Mouse (Mus musculus) CD4-positive helper T cell, adult 2 months (primary cell): ENCODE data around the gene Dpp10.

Source experiments
- DNase-seq: peaks from one replicate; pipeline ENCODE4 v3.0.0-alpha.2; 2012; ENCODE audit warnings: low read depth, missing footprints, low spot score

The Dpp10 gene

DNA sequence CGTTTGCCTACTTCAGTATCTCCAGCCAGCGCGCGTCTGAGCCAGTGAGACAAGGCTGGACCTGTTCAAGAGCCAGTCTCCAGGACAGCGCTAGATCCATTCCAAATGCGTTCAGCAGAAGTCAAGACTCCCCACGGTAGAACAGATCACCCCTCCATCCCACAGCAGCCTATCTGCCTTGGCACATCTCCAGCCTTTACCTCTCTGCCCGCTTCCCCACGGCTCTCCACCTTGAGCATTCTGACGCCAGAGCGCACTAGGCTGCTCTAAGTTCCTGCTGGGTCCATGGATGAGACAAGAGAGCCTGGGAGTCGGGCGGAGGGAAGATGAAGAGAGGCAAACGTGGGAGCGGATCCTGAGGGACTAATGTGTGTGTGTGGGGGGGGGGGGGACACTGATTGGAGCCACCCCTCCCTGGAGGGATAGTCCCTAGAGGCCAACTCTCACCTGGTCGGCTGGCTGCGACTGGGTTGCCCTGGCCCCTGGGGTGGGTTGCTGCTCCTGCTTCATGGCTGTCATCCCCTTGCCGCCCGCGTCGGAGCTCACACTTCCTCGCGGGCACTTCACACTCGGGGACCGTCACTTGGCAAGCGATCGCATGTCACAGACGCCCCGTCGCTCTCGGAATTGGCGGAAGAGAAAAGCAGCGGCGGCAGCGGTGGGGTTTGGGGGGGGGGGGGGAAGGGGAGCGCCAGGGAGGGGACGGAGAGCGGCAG lies at the start of gene Dpp10:
Gene Dpp10, minus strand, starts transcription at position 635 of the 716 bp plus-strand sequence.
- DNase-seq, result no peak

DNA sequence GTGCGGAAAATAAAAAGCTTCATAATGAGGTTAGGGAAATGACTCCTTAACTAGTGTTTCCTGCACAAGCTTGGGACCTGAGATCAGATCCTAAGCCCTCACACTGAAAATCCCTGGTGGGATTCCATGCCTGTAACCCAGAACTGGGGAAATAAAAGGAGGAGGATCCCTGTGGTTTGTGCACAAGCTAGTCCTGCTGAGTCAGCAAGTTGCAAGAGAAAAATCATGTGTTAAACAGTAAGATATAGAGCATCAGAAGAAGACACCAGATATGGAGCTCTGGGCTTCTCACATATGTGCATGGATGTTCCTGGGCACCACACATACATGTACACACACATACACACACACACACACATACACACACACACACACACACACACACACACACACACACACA lies 3.2 kb upstream of the Dpp10 start:
- no peak for DNase-seq

DNA sequence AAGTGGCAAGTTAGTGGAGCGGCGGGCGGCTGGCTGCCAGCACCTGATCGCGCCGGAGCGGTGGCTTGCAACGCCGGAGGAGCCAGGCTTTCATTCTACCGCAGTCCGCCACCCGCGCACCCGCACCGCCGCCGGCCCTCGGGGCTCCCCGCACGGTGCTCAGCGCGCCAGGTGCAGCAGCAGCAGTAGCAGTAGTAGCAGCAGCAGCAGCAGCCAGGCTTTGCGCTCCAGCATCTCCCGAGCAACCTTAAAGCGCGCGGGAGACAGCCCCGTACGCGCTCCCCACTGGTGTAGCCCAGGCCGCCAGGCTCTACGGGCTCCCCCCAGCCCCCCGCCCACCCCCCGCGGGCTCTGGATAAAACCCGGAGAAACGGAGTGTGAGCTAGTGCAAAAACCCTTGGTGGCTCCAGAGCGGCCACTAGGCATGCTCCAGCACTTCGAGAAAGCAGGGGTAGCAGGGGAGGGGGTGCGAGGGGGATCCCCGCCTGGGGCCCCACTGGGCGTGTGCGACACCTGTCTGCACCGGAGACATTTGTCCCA lies 472 bp upstream of the Dpp10 start:
- no peak for DNase-seq

DNA sequence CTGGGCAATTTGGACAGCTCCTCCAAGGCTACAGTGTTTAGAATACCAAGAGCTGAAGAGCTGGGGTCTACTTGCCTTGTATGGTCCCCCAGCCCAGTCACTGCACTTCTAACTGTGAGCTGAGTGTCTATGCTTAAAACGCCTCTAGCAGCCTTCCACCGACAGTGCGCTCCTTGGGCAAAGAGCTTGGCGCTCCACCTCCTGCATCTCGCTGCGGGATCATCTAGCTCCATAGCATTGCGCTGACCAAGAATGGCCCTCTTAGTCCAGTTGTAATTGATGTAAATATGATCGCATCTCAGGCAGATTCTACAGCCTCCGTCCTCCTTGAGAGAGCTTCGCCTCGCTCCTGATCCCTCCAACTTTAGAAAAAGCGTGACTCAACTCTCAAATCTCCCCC lies 1.2 kb downstream of the Dpp10 start:
- no peak for DNase-seq

DNA sequence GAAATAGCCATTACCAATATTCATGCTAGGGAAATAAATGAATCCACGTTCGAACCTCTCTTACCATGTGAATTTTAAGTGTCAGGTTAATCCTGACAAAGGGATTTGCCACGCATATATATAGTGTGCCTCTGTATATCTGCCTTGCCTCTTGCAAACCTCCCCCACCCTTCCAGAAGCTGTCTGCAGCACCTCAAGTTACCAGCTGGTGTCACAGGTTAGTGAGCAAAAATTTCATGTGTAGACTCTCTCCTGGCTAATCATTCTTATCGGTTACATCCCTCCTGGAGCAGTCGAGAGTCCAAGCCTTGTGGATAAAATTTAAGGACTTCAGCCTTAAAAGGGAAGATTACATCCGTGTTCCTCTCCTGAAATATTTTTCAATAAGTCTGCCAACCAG lies 1.9 kb downstream of the Dpp10 start:
- DNase-seq, result no peak

DNA sequence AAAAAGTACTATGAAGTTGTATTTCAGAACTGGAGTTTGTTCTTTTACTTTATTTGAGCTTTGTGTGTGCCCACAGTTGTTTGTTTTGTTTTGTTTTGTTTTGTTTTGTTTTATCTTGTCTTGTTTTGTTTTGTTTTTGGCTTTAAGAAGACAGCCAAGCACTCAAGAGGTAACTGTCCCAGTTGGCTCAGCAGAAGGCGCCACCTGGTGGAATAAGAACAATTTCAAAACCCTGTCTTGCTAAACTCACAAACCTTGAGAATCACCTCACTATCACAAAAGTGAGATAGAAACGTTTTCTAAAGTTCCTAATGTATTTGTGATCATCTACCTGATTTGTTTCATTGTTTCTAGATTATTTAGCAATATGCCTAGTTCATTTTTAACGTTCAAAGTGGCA lies 3.8 kb downstream of the Dpp10 start:
- DNase-seq, result no peak

DNA sequence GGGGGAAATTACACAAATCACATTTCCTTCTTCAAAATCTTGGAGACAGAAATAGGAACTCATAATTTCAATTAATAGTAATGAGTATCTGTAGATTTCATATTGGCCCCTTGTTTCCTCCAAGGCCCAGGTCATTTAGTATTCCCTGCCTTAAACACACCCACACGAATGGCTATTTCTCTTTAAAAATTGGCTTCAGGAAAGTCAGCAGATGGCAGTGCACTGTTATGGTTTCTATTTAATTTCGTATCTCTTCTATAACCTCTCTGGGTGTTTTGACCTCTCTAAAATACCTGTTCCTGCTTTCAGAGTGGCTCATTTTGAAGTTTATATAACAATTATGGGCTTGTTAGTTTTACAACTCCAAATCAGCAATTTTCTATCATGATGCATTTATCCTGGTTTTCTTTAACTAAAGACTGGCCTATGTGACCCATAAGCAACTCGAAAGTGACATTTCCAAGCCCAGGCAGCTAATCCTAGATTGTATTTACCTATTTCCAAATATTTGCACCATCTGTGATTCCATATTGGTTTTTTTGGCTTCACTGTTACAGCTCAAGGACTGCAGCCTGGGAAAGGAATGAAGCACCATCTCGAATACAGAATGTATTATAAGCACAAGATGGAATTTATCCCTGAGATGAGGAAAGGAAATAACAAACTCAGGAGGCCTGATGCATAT lies 9.9 kb downstream of the Dpp10 start:
- DNase-seq, result no peak

DNA sequence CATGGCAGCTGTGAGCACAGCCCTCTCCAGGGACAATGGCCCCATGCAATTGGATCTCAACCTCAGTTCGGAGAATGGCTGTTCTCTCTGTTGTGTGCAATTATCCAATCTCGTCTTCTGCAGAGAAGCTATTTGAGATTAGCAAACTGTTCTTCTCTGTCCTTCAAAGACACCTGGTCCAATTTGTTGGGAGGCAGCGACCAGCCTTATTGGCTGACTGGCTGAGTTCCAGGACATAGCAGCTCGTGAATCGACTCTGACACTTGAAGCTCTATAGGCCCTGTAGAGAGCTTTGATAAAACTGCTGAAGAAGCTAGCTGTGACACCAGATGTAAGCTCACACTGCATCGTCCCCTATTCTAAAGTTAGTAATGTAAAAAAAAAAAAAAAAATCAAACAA lies 12.7 kb downstream of the Dpp10 start:
- no peak for DNase-seq

DNA sequence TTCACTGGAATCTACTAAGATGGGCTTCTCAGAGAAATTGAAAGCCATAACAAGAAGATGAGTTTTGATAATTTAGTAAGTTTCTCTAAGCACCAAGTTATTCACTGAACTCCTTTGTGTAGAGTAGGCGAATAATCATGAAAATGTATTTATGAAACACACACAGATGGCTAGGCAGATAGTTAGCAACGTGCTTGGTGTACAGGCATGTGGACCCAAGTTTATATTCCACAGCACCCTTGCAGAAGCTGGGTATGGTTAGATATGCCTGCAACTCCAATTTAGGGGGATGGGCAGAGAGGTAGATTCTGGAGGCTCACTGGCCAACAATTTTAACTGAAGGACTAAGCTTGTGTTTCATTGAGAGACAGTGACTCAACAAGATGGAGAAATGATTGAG lies 13.4 kb downstream of the Dpp10 start:
- no peak for DNase-seq

DNA sequence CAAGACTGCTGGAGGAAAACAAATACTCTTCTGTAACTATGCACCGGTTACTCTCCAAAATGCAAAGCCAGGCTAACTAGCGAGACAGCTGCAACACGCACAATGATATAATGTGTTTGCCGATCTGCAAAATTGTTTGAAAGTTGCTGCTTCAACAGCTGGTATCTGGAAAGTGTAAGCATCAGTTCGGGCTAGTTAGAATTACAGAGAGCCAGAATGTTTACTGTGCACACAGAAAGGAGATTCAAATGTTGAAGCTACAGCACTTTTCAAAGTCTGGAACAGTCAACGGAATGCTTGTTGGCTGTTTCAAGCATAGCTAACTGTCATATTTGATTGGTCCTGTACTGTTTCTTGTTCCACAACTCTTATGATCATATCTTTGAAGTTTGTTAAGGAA lies 42.6 kb downstream of the Dpp10 start:
- no peak for DNase-seq

DNA sequence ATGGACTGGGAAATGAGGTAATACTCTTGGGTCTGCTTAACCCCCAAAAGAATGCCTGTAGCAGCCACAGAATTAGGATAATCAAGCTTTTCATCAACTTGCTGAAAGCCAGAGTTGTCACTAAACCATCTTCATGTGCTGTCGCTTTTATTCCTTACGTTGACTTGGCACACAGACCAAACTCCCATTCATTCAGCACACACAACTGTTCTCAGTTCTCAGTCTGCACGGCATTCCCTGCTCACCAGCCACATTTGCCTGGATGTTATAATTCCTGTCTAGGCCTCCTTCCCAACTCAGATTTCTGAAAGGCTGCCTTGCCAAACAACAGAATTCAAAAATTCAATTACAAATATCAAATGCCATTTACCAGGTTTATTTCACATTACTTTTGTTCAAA lies 49.6 kb downstream of the Dpp10 start:
- DNase-seq, result no peak

DNA sequence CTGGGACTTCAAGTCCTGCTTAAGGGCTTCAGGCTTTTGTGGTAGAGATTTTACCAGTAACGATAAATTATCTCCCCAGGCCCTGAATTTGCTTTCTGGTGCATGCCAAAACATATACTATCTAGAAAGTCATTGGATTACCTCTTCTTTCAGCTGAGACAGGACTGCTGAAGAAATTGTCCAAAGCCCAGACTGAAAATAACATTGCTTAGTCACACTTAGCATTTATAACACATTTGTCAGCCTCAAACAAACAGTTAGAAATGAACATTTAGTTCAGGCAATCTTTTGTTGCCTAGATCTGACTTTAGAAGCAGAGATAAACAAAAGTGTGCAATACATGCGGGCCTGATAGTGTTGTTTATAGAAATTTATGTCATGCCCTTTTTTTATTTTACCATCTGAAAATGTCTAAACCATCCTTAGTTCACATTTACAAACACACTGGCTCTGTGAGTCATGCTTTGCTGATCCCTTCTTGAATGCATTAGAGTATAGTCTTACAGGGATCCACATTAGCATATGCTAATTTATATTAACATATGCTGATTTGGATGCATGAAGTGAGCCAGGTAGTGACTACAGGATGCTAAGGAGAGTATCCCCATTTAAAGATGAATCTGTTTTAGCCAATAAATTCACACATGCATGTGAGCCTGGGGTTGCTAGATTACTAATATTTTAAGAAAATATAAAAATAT lies 59.9 kb downstream of the Dpp10 start:
- no peak for DNase-seq

DNA sequence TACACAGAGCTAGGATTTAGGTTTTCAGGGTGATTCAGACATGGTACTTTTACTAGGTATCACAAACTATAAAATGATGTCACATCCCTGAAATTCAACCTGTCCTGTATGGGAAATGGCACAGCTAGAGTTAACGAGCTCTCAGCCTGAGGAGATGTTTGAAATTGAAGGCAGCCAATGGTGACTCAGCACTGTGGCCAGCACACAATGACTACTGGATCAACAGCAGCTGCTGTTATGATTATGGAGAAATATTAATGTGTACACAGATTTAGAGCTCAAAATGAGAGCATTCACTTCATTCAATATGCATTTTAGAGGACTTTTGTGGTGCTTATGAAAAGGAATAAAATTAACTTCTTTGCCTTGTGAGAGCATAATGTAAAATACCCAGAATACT lies 66.8 kb downstream of the Dpp10 start:
- no peak for DNase-seq

DNA sequence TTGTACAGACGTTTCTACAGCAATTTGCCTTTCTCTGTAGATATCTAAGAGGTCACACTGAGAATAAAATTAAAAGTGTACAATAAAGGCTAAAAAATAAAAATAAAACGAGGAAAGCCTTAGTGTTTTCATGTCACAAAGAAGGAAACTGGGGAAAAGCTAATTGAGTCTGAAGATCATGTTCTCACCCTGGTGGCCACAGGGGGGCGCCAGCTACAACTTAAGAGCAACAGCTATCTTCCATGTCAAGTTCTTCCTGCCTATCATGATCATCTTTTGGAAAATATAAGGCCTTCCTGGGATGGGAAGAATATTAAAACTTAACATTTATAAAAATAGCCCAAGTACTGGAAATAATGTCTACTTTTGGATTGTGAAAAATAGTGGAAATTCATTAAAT lies 70.7 kb downstream of the Dpp10 start:
- no peak for DNase-seq

DNA sequence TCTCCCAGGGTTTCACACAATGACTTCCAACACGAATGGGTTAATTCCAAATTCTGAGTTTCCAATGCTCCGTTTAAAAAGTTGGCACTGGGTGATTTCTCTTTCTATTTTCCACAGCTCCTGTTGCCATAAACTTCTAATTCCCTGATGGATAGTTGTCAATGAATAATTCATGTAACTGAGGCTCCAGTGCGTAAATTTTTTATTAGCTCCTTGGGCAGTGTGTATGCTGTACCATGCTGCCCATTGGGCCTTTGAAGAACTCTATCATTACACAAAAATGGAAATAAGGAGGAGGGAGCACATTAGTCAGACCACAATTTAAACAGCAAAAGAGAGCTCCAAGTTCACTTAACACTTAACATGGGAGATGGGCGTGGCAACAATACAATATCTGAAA lies 99.2 kb downstream of the Dpp10 start:
- no peak for DNase-seq

DNA sequence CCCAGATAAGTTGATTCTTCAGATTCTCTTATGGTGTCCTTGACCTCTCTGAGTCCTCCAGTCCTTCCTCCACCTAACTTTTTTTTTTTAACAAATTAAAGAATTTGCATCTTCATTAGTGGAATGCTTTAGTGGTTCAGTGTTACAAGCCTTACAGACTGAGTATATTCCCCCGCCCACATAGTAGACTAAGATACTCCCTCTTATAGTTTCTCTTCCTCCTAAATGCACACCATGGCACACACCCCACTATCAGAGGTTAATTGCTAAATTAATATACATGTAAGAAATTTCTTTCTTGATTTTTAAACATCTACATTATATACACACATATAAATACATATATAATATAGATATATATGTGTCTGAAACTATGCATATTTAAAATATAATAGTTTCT lies 104.5 kb downstream of the Dpp10 start:
- DNase-seq, result no peak

DNA sequence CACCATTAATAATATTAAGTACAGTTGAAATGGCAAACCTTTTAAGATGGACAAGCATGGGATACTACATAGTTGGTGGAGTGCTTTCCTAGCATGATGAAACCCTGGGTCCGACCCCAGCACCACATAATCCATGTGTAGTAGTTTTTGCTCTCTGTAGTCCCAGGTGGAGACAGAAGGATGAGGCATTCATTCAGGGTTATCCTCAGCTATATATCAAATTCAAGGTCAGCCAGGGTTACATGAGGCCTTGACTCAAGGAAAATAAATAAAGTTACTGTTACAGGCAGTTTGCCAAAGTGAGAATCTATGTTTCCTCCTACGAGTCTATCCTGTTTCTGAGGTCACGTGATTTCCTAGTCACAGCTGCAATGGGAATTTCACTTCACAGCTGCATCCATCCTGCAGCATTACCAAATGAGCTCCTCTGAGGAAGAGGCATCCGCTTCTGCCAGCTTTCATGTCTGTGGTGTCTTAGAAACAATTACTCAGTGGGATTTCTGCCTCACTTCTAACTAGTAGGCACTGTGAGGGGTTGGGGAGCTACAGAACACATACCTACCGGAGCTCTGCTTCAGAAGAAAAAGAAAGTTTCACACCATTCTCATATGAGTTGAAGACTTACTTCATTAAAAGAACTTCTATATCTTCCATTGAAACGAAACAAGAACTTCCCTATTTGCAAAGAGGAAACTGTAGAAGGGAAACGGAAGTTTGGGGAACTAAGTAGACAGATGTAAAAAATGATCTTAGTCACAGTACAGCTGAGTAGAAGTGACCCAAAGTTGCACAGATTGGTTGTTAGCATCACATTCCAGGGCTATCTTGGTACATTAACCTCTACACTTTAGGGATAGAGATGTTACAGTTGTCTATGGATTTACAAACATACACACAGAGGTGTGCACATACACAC lies 111.3 kb downstream of the Dpp10 start:
- DNase-seq, result no peak

DNA sequence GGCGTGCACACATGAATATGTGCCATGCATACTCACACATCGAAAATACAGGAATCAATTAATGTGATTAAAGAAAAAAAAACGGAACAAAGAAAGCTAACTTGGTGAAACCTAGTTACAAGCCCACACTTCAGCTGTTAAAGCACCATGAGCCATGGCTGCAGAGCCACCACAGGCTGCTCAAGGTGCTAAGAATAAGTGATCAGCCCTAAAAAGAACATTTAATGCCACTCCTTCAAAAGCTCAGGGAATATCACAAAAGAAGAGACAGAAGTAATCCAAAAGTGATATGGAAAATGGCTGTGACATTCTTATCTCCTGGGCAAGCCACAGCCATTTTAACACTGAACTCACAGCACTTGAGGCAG lies 117.4 kb downstream of the Dpp10 start:
- no peak for DNase-seq

DNA sequence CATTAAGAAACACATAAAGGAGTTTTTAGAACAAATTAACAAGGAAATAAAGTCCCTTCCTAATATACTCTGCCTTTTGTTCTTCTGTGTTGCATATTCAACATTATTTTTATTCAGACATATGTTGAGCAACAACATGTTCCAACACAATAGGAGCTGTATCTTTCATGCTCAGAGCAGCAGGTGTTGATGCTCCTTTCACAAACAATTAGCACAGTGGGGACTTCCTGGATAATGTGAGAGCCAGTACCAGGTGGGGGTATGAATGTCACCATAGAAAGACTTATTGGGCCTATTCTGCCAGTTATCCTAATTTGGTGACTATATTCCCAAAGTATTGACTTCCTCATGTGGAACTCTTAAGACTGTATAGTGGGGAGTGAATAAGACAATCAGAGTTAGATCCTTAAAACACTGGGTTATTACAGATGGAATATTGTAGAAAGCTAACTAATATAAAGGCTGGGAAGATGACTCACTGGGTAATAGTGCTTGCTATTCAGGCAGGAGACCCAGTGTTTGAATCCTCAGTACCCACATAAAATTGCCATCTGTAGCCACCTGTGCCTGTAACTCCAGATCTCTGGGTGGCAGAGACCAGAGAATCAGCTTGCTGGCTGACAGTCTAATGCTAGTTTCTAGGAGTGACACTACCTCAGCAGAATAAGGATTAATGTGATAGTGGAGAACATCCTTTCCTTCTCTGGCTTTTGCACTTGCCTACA lies 117.9 kb downstream of the Dpp10 start:
- DNase-seq, result no peak

DNA sequence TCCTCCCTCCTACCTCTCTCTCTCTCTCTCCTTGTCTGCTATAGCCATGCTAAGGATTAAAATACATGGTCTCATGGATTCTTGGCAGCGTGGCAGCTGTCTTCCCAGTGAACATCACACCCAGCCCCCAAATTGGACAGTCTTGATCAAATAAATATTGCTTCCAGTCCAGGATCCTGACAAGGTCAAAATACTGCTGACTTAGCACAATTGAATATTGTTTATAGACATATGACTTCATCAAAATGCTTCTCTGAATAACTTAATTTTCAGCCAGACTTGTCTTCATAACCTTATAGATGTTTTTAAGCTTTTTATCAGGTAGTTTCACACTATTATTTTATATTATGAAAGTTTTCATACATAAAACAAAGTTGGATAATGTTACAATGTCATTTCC lies 120.5 kb downstream of the Dpp10 start:
- DNase-seq, result no peak

DNA sequence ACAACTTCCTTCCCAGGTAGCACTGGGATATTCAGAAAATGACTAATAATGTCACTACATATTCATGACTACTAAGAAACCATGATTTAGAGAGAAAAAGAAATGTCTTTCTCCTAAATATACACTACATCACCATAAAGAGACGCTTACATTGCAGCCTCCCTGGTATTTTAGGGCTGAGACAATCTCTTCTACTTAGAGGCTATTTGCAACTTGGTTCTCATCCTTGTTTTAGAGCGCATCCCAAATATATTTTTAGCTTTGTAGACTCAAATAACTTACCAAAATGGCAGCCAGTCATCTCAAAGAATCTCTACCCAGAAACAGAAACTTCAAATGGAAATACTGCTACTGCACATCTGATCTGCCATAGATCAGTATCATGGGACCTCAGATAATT lies 121.5 kb downstream of the Dpp10 start:
- no peak for DNase-seq
